Mouse (Mus musculus): ENCODE measurements around the gene Zfp653.

- TF ChIP-seq POLR2A (IDR thresholded peaks at IDR 0.05; ENCODE audit: extremely low read depth, insufficient read depth, low read length) = no peak
- no peak for TF ChIP-seq CTCF (IDR thresholded peaks at IDR 0.05; ENCODE audit: low read depth, low read length)
Measured at GRCm38 (mm10) chr9:22116086-22116485, 44.9 kb upstream of the Zfp653 start.
